Mouse (Mus musculus) neural tube, embryonic 12.5 days (tissue): ENCODE data around the gene Ccl9. TPM values are rescaled to one million over a fixed set of nuclear protein-coding genes. Genes with fewer than 3 reads are reported as not detected.

Experiments
- polyA plus RNA-seq: library from polyadenylated mRNA; unstranded; fragments of >200 nt; fragmentation: Nextera tagmentation; extraction: Ambion mirVana; gene quantifications from 2 replicates; pipeline ENCODE4 v1.2.1, GENCODE M21; 2016

Gene Ccl9
- polyA plus RNA-seq, 1 experiment from 2014 or later: 2.1 TPM

Other genes with a start within 250 kb of the Ccl9 start
- gene Rasl10b, start 169.5 kb downstream of the Ccl9 start, polyA plus RNA-seq: 24.2 and 26.5 TPM in 2 replicates
- 0.20 TPM in 1 of 2 replicates, not detected in the other for gene Gas2l2, start 149.2 kb downstream of the Ccl9 start, polyA plus RNA-seq
- gene 1700020L24Rik, start 141.0 kb downstream of the Ccl9 start, polyA plus RNA-seq: 0.38 and 0.76 TPM in 2 replicates
- gene Mmp28, start 115.6 kb downstream of the Ccl9 start, polyA plus RNA-seq: 2.4 and 2.7 TPM in 2 replicates
- 9.9 and 13.6 TPM in 2 replicates for gene Taf15, start 105.5 kb downstream of the Ccl9 start, polyA plus RNA-seq
- not detected in 2 replicates for gene Heatr9, start 56.5 kb downstream of the Ccl9 start, polyA plus RNA-seq
- gene Ccl5, start 48.1 kb downstream of the Ccl9 start, polyA plus RNA-seq: not detected in 2 replicates
- gene Ccl6, start 14.5 kb upstream of the Ccl9 start, polyA plus RNA-seq: 1.4 and 2.0 TPM in 2 replicates
- not detected in 2 replicates for gene Rpl9-ps1, start 67.0 kb upstream of the Ccl9 start, polyA plus RNA-seq
- 1.5 and 1.7 TPM in 2 replicates for gene Ccl3, start 70.7 kb upstream of the Ccl9 start, polyA plus RNA-seq
- gene Ccl4, start 83.9 kb upstream of the Ccl9 start, polyA plus RNA-seq: 0.42 and 0.55 TPM in 2 replicates
- gene Wfdc17, start 125.4 kb upstream of the Ccl9 start, polyA plus RNA-seq: 0.55 TPM in 1 of 2 replicates, not detected in the other
- not detected in 2 replicates for gene Wfdc18, start 130.4 kb upstream of the Ccl9 start, polyA plus RNA-seq
- gene Wfdc21, start 168.3 kb upstream of the Ccl9 start, polyA plus RNA-seq: not detected in 2 replicates
- 33.2 and 34.4 TPM in 2 replicates for gene Heatr6, start 175.1 kb upstream of the Ccl9 start, polyA plus RNA-seq